Mouse (Mus musculus) embryo, embryonic 9.5 days (tissue): ENCODE data around the gene Nup50.

ENCODE experiments used
- DNase-seq: peaks from one replicate; pipeline ENCODE4 v3.0.0-alpha.2; 2017; ENCODE audit errors: extremely low spot score

The Nup50 gene

DNA sequence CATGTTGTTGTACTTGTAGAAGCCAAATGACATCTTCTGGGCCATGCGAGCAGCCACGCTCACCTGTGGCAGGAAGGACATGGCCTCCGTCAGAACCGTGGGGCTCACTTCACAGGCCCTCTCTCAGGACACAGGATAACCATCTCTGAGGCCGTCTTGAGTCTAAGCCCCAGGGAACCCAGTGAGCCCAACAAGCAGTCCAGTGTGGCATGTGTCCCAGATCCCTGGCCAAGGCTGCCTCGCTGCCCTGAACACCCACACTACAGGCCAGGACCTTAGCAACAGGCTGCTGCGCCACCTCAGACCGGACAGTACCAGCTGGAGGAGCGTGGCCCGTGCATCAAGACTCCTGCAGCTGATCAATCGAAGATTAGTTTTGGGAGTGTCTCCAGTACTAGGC lies 30.0 kb downstream of the Nup50 start:
- DNase-seq, result no peak

DNA sequence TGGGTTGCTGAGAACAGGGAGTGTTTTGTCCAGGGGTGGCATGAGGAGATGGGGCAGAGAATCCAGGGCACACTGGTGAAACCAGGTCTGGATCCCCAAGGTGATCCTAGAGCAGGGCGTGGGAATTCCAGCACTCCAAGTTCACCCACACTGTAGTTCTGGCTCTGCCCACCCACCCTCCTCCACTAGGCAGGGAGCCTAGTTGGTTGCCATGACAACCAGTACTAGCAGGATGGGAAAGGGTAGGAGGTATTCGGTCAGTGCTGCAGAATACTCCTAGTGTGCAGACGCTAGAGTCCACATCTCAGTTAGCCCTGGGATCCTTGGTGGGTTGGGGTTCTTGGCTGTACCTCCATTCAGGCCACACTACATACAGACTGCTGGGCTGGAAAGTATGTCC lies 34.6 kb downstream of the Nup50 start:
- DNase-seq, result no peak

DNA sequence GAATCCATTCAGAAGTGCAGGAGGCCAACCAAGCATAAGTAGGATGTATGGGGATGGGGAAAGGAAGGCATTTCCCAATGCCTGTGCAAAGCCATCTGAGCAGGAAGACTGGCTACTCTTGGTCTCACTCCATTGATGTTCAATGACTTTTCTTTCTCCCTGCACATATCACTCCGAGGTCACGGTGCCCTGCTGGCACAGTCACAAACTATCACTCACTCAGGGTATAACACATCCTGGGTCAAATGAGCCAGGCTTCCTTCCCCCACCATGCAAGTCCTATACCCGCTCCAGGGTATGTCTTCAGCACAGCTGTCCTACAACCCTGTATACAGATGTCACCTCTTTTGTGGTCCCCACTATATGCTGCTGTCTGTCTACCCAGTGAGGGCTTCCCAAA lies 35.1 kb downstream of the Nup50 start:
- DNase-seq, result no peak

DNA sequence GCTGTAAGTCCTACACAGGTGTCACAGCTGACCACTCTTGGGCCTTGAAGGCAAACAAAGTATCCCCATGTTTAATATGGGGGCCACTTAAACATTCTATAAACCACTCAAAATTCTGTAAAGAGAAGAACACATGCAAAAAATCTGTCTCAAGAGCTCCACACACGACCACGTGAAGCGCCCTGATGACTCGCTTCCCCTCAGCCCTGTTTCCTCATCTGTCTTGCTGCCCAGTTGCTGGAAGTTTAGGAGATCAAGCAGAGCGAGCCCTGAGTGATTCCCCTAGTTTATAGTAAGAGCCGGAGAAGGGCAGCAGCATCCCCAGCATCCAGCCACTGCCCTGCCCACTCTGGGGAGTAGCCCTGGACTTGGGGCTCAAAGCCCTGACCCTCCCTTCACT lies 36.7 kb downstream of the Nup50 start:
- no peak for DNase-seq

DNA sequence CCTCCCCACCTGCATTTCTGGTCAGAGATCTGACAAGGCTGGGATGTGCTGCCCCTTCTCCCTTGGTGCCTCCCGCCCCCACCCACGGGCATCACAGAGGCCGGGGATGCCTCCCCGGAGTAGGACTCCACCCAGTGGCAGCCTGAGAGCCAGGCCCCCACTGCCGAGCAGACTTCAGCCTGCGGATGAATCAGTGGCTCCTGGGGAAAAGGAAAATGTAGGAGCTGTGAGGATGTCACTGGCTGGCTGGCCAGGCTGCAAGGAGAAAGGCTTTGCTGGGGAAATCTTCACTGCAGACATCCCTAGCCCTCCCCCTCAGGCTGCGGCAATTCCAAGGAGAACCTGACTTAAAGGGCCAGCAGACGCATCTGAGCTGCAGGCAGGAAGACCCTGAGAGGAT lies 37.5 kb downstream of the Nup50 start:
- no peak for DNase-seq

DNA sequence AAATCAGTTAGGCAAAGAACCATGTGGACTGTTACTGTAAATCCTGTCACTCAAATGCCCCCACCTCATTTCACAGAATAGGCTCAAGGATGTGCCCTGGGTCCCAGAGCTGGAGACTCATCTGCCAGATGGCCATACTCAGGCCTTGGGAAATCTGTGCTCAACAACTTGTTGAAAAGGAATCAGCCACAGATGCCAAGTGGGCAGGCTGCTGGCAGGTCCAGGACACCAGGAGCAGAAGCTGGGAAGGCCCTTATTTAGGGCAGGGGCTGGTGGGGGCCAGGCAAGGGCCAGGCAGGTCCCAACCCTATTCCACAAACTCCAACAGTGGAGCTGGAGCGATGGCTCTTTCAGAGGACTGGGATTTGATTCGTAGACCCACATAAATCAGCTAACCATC lies 39.3 kb downstream of the Nup50 start:
- DNase-seq, result no peak

DNA sequence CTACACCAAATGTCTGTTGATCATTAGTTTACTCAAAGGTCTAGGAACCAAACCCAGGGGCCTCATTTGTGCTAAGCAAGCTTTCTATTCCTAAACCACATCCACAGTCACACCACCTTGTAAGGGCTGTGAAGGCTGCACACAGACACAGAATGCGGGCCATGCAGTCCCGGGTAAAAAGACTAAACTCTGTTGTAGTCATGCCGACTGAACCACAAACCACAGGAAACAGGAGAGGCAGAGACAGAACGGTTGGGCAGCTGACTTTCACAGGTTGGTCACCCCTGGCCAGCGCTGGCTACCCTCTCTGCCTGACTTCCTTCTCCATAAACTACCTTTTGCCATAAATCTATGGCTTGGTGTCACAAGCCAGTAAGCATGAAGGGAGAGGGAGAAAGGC lies 41.6 kb downstream of the Nup50 start:
- DNase-seq, result no peak

DNA sequence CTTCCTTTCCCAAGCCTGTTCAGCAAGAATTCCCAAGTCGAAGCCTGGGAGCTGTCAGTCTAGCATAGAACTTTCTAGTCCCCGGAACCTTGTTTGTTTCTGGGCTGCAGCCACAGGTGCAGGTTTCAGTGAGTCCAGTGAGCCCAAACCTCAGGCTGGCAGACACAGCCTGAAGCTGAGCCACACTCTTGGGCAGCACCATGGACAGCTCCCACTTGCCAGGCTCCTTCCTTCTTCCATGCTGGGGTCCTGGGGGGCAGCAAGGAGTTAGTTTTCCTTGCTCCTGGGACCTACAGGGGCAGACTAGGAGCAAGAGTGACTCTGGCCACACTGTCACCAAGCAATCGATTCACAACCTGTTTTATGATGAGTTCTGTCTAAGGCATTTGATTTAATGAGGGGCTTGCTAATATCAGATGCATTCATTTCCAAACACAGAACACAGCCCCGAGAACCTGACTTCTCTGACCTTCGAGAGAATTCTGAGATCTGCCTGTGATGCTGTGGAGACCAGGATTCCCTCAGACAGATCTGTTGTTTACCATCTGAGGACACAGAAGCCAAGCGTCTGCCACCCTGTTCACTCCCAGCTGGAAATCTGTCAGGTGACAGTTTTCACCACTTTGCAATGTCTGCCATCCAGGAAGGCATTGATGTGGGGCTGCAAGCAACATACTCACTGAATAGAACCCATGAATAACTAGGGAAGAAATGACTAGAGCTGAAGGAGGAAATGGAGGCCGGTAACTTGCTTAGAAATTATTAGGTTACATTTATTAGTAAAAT lies 42.6 kb downstream of the Nup50 start:
- DNase-seq, result peak; percentile 61

DNA sequence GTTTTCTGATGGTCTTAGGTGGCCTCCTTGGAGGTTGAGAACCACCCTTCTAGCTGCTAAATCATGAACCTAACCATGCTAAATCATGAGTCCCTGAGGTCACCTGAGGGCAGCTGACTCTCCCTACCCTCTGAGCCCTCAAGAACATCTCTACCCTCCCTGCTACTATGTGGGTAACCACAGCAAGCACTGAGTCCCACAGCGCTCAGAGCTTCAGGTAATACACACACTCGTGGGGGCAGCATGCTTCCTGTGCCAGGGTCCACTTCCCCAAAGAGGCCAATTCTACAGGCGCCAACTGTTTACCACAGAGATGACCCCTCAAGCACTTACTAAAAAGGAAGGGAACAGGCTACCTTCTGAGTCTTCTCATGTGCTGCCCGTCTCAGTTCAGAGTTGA lies 45.3 kb downstream of the Nup50 start:
- no peak for DNase-seq

DNA sequence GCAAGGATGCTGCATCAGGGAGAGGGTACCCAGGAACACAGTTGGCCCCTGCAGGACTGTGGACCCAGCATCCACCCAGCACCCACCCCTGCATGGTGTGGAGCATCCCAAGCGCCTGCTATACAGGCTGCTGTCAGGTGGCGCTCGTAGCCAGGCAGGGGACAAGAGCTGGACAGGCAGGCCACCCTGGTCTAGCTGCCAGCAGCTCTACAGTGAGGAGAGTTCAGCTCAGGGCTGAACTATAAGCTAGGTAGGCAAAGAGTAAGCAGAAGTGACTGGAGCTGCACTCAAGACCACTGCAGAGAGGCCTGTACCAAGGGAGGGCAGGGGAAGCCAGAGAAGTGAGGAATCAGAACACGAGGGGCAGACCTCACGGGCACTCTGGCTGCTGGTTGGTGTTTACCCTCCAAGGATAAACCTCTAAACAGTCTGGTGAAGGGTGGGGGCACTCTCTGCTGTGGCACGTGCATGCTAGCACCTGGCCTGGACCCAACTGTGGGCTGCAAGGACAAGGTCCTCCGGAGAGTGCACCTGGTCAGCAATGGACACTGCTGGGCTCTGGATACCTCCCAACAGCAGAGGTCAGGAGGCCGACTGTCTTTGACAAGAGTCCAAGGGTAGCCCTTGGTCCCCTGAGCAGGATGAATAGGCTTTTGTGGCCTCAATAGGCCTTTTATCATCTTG lies 49.8 kb downstream of the Nup50 start:
- no peak for DNase-seq

DNA sequence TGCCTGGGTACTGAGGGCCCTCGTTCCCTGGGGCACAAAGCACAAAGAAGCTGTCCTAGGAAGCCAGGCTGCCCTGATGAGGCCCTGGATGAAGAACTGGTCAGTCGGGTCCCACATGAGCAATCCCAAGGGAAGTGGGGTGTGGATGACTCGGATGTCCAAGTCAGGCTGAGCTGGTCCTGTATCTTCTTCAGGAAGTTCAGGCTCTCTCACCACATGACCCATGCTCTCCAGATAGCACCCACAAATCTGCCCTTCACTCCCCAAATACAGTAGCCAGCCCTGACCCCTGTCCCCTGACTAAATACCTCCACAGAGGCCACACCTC lies 50.3 kb downstream of the Nup50 start:
- peak; percentile 34 for DNase-seq

DNA sequence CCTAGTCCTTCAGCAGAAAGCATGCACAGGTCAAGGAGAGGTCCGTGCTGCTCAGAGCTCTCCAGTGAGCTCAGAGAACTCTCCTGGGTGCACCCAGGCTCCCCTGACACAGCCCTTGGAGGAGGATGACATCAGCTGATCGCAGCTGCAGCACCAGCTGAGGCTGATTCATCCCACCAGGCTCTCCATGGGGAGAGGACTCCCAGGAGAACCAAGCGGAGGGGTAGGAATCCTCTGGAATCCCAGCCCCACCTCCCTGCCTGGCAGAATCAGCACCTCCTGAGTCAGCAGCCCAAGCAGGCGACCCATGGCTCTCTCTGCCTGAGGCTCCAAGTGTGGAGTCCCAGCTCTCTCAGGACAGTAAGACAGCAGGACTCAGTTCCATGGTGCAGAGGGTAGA lies 52.5 kb downstream of the Nup50 start:
- no peak for DNase-seq

DNA sequence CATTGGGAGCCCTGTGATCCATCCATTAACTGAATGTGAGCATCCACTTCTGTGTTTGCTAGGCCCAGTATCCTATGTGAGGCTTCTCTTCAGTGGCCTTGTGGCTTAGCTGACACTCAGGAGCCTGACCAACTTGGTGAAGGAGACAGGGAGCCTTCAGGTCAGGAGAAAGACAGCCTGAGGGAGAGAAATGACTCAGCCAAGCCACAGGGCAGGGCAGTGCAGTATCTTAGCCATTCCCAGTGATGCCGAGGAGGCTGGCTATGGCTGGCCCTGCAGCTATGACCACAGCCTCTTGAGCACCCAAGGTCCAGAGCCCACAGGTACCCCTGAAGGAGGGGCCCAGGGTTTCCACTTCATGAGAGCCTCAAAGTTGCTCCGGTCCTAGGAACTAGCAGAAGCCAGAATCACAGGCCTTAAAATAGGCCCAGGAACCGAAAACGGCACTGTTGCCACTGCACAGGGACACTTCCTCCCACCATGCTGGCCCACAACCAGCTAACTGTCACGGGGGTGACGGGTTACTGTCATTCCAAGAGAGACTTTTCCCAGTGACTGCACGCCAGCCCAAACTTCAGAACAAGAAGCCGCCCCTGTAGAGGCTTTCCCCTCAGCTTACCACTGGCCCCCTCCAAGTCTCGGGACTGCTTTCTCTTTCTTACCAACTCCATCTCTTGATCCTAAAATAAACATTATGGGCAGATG lies 58.5 kb downstream of the Nup50 start:
- DNase-seq, result no peak

DNA sequence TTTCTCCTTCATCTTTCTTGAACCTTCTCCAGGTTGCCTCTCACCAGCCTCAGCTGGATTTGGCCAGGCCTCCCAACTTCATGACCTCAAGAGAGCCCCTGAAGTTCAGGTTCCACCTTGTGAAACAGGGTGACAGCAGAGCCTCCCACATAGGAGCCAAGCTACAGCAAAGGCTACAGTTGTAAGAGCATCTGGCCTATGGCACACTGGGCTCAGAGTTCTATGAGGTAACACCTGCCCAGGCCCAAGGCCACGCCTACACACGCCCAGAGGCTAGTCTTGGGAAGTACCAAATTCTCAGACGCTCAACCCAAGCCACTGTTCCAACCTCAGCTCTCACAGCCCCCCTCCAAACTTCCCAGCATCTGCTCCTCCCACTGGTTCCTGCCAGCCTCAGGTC lies 59.7 kb downstream of the Nup50 start:
- no peak for DNase-seq

DNA sequence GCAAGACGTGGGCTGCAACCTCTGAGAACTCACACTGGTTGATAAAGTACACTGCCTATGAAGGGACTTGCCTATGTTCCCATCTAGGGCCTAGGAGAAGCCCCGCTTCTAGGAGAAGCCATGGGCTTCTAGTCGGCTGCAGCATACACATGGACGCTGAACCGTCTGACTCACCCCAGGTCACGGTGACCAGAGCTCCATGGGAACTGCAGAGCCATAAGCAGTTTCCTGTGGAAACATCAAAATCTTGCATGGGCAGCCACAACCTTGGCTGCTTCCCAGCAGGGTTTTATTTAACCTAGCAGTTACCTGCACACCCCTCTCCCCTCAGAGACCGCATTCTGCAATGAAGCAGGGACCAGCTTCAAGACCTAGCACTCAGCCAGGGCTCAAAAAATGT lies 60.5 kb downstream of the Nup50 start:
- no peak for DNase-seq

DNA sequence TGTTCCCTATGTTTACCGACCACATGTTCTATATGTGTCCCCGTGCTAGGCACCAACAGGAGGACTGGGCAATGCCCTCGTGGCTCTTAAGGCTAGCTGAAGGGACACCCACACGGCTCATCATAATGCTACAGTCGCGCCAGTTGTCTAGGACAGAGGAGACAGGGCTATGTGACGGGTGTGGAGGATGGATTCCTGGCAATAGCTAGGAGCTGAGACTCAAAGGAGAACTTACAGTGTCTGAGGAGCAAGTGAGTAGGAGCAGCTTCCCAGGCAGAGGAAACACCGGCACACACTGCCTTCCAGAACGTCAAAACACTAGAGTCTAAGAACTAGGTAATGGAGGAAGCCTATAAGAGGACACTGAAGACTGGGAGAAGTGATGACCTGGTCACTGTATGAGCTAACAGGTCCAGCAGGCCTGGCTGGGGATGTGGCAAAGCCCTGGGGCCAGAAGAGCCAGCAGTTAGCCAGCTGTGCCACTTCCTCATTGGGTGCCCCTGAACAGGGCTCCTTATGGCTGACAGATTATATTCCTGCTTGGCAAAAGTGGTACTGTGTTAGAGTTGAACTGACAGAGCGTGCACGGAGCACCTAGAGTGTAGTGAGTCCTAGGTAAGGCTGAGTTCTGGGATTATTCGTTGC lies 62.4 kb downstream of the Nup50 start:
- DNase-seq, result no peak

DNA sequence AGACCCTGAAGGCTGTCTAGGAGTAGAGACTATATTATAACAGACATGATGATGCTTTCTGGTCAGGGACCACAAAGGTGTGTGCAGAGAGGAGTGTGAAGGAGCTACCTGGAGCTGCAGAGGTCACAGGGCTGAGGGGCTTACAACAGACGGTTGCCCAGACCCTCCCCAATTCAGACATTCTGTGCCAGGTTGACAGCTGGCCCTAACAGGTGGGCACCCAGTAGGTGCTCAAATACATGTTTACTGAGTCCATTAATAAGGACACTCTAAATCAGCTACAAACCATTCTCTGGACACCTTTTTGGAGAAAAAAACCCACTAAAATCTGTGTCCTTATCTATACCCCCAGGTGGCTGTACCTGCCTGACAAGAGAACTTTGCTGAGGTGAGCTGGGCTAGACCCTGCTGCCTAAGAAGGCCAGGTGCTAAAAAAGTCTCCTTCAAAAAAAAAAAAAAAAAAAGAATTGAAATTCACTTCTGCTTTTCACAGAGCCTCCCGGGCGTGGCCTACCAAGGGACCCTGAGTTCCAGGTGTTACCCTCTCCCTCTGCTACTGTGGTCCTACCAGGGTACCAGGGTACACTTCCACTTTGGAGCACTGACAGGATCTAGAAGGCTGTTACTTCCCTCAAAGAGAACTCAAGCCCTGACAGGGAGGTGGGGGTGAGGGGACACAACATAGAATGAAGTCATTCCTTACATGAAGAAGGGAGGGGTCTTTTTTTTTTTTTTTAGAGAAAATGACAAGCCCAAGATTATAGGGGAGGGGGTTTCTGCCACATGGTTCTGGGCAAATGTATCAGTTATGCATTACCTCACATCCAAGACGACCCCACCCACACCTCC lies 63.2 kb downstream of the Nup50 start:
- DNase-seq, result no peak

DNA sequence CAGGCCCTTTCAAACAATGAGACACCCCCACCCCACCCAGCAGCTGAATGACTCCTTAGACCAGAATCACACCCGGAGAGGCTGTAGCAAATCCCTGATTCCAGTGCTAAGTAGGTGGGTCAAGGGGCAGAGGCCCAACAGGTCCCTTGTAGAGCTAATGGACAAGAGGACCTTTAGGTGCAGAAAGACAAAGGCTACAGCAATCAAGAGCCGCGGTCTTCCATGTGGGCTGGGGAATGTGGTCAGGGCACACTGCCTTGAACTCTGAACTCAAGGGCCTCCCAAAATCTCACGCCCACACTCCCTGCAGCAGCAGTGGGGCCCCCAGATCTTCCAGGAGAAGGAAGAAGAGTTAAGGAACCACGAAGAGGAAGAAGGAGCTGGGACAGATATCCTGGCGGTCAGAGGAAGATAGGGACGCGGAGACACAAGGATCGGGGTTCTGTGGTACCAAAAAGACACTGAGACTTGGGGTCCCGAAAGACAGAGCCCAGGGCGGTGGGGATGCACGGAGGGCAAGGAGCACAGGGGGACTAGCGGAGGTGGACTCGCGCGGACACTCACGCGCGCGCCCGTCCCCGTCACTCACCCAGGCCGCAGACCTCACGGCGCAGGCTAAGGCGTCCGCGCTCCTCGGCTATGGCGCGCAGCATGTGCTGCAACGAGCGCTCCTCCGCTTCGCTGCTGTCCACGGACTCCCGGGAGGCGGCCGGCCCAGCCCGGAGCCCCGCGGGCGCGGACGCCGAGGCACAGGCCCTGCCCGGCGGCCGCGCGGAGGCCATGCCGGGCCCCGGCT lies 64.0 kb downstream of the Nup50 start:
- DNase-seq, result peak; percentile 39

DNA sequence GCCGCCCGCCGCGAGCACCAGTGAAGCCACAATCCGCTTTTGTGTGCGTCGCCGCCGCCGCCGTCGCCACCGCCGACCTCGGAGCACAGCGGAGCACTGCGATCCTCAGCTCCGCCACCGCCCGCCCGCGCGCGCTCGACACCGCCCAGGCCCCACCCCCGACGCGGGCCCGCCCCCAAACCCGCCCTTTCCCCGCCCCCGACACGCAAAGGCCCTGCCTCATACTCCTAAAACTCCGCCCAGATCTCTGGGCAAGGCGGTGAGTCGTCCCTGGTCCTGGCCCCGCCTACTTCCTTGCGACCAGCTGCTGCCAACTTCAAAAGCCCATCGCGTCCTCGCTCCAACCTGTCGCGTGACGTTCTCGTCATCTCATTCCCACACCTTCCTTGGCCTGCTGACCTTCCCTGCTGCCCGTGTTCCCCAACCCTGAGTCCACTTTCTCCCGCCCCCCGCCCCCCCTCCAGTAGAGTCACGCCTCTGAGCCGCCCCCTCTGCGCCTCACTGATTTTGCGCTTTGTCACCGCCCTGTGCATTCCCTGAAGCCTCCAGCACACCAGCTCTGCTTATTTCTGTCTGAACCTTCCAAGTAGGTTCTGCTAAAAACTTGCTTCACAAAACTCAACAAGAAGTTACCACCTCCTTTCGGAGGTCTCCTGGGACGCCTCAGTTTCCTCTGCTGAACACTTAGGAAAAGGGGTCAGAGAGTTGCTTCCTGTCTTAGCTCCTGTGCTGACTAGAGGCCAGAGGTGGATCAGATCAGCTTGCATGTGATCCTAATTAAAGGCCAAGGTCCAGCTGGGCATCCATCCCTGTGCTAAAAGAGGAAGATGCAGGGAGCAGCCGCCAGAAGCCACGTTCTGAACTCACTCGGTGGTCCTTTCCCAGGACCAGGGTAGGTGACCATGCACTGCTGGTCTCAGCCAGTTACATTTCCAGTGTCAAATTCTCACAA lies 64.9 kb downstream of the Nup50 start, which contains the start of gene 5031439G07Rik:
Gene 5031439G07Rik, minus strand, starts transcription at position 678 of the 952 bp plus-strand sequence.
- DNase-seq, result peak; percentile 98

DNA sequence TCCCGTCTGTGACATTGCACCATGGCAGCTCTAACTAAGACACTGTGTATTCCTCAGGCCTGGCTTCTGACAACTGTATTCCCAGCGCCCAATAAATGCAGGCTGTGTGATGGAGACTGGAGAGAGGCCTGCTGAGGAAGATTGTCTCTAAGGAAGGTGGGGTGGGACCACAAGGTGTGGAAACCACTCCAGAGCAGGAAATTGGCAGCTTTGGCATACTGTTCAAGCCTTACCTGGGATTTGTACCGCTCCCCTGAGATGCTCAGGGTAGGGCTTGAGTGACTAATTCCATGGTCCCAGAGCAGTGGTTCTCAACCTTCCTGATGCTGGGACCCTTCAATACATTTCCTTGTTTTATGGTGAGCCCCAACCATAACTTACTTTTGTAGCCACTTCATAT lies 65.9 kb downstream of the Nup50 start:
- DNase-seq, result no peak
